Mouse (Mus musculus): Measurements from ENCODE around the gene Tmem238l.

Gene Tmem238l

GRCm38 (mm10) chr11:66975606-66976330, 19.3 kb downstream of the Tmem238l start:
- no peak for DNase-seq (ENCODE audit: inconsistent ontology term)

- no peak for DNase-seq (ENCODE audit: inconsistent ontology term)
Measured at GRCm38 (mm10) chr11:66981336-66982115, 25.1 kb downstream of the Tmem238l start.

DNA sequence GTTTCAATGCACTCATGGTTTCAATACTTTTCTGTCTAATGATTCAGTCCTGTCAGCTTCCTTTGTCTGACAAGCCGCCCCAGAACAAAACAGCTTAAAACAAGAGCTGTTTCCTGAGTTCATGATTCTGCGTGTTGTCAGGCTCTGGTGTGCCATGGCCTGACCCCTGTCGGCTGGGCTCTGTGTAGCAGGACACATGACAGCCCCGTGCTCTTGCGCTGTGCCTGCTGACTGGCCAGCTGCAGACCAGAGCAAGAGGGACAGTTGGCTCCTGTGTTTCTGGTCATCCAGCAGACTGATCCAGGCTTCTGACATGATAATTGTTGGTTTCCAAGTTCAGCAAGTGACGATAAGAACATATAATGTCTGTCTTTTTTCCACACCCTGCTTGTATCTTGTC, 26.4 kb downstream of the Tmem238l start:
- no peak for DNase-seq (ENCODE audit: inconsistent ontology term)

GRCm38 (mm10) chr11:66983422-66984164, 27.2 kb downstream of the Tmem238l start:
- DNase-seq (ENCODE audit: inconsistent ontology term): no peak

DNA sequence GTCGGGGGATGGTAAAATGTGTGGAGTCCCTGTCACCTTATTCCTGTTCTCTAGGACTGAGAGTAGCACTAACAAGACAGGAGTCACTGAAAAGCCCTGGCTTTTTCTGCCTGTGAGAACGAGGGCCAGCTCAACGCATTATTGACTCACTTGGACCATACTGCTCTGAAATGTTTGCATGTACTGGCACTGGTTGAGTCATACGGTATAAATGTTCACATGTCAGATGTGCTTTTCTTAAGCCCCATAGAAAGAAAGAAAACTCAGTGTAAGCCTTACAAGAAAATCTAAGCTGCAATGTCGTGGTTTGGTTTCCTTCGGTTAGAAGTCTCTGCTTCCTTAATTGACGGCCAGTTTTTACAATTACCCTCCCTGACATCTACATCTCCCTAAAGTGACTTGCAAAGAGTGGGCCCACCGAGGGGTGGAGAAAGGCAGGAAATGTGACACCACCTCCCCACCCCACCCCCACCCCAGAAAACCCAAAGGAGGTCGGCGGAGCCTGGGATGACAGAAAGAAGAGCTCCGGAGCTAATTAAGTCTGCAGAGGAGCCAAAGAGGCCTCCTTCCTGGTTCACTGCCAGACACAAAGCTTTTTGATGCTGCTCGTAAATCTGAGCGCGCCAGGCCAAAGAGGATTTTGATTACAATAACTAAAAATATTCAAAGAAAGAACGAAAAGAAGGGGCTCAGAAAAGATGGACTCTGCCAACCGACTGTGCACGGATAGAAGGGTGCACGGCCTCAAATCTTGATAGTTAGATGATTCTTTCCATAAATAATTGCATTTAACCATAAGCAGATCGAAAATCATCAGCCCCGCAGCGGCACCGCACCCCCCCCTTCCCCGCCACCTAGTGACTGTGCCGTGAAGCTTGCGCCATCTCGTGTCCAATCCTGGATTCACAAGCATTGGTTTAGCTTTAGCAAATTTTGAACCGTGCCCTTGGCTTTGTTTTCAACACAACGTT, 28.0 kb downstream of the Tmem238l start:
- peak; percentile 72 for DNase-seq (ENCODE audit: inconsistent ontology term)

DNA sequence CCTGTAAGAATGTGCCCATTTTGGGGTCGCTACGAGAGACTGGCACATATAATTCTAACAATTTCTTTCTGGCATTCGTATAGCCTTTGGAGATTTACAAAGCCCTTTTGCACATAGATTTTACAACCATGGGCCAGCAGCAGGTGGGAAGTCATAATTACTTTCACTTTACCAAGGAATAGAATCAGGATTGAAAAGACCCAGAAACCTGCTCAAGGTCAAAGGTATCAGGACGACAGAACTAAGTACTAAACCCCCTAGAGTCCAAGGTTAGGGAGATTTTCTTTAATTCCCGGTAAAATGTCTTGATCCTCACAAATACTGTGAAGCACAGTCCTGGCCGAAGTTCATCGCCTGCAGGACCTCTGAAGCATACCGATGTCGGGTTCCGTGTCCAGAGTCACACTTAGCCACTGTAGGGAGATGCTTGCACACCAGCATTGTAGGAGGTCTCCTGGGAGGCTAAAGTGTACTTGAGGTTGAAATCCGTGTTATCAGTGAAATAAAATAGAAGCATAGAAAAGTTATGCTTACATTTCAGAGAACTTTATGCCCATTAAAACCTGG, 28.8 kb downstream of the Tmem238l start:
- peak; percentile 60 for DNase-seq (ENCODE audit: inconsistent ontology term)

GRCm38 (mm10) chr11:66992150-66992549, 35.7 kb downstream of the Tmem238l start:
- no peak for DNase-seq (ENCODE audit: inconsistent ontology term)

- no peak for DNase-seq (ENCODE audit: inconsistent ontology term)
Measured at GRCm38 (mm10) chr11:66993674-66994073, 37.2 kb downstream of the Tmem238l start.

DNA sequence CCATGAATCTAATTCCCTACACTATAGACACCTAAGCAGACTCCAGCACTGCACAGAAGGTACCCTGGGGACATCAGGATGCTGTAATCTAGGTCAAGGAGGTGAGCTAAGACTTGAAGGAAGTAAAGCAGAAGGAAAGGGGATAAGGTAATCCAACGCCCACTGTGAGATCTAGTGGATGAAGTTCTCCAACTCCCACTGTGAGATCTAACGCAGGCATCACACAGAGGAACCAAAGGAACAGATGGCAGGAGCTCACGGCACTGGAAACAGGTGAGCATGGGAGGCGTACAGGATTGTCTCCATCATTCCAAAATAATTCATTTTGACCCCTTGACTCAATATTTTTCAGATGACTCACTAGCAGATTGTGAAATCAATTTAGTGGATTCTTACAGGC, 40.0 kb downstream of the Tmem238l start:
- no peak for DNase-seq (ENCODE audit: inconsistent ontology term)

GRCm38 (mm10) chr11:66998467-66999403, 42.3 kb downstream of the Tmem238l start:
- DNase-seq (ENCODE audit: inconsistent ontology term): peak; percentile 58

DNA sequence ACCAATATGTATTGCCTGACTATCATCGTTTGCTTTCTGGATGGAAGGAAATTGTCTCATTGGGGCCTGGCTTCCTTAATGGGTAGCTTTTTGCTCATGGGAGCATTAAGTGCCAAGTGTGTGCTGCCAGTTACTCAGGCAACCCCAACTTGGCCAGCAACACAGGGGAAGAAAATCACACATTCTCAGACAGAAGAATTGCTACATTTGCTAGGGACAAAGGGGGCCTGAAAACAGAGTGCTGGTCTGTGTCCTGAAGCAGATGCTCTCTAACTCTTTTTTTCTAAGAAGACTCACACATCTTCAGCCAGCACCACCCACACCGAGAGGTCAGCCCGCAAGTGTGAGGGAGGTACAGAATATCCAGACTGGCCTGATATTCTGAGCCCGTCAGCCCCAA, 44.2 kb downstream of the Tmem238l start:
- DNase-seq (ENCODE audit: inconsistent ontology term): peak; percentile 45

- no peak for DNase-seq (ENCODE audit: inconsistent ontology term)
Measured at GRCm38 (mm10) chr11:67001717-67002116, 45.3 kb downstream of the Tmem238l start.

- DNase-seq (ENCODE audit: inconsistent ontology term): no peak
Measured at GRCm38 (mm10) chr11:67002911-67003310, 46.5 kb downstream of the Tmem238l start.

DNA sequence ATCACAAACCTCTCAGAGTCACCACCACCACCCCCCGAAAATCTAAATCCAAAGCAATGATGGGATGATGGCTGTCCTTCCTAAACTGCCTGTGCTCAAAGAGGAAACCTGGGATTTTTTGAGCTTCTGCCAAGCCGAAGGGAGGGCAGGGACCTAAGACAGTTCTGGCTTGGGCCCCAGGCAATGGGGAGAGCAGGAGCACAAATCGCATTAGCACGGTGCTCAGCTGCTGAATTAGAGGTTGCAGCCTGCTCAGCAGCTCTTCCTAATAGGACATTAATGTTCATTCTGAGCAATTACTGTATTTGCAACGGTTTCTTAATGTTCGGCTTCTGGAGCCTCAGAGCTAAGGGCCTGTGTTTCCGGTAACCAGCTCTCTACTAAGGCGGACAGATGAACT, 51.5 kb downstream of the Tmem238l start:
- no peak for DNase-seq (ENCODE audit: inconsistent ontology term)

DNA sequence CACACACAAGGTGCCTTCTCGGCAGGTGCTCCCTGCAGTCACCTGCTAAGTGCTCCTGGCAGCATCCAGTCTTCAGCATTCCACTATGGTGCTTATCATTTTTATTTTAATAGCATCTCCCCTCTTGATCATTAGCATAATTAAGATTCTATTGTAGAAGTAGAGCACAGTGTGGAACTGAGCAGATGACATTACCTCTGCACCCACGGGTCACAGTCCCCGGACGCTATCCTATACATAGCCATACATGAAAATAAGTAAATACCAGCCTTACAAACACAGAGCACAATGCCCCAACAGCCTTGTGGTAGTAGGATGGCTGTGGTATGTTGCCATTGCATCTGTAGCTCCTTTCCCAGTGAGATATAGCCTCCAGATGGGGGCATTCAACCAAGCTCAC, 52.1 kb downstream of the Tmem238l start:
- DNase-seq (ENCODE audit: inconsistent ontology term): no peak

DNA sequence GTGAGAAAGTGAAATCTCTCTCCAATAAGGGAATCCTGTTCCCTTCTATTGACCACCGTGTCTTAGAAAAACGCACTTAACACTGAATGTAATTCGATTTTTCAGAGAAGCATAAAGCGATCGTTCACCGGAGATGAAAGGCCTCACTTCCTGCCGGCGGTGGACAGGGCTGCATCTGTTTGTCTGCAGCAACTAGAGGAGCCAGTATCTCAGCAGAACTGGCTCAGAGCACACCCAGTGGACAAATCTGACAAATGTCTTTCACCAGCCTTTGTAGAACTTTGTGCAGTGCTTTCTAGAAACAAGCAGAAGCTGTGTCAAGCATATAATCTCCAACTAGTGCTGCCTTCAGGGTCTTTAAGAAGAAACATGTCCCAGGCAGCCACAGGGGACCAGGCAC, 54.0 kb downstream of the Tmem238l start:
- DNase-seq (ENCODE audit: inconsistent ontology term): peak; percentile 29

- DNase-seq (ENCODE audit: inconsistent ontology term): no peak
Measured at GRCm38 (mm10) chr11:67011635-67012034, 55.2 kb downstream of the Tmem238l start.
